Mouse (Mus musculus): ENCODE data around the gene Bean1.

Bean1 gene

DNA sequence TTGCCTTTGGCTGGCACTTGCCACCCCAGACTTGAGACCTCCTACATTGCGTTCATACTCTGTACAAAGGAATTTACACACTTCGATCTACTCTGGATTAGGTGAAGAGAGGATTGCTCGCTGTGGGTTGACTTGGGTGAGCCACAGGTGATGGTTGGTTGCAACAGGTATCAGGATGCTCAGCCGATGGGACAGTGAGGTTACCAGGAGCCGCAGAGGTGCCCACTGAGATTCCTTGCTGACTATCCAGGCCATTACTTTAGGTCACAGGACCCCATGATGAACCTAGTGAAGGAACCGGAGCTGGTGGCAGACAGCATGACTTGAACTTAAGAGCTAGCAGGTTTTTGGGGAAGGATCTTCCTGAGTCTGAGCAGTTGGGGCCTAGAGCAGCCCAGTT is 2.2 kb downstream of the Bean1 start:
- DNase-seq, result no peak

DNA sequence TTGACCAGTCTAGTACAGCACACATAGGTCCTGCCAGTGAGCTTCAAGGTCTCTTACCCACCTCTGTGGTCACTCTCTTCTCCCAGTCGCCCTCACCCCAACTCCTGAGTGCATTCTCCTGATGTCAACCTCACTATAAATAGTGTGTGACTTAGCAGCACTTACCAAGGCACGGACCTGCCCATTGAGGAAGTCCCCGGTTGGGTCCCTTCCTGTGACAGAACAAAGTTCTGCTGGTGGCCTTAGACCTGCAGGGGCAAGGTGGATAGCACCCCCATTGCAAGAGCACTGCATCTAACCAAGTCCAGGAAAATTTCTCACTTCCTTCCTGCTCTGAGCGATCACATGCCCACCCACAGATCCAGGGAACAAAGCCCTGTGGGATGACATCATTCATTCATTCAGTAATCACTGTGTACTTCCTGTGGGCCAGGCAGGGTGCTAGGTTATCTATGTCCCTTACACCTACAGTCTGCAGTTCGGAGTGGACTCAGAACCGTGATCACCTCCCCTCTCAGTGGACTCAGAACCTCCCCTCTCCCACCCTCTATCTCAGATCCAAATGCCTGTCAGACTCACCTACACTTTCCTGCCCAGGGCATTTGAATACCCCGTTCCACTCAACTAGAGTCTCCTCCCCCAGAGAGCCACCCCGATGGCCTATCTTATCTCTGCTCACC is 5.7 kb downstream of the Bean1 start:
- peak in 1 of 2 experiments; percentile 3 for DNase-seq

DNA sequence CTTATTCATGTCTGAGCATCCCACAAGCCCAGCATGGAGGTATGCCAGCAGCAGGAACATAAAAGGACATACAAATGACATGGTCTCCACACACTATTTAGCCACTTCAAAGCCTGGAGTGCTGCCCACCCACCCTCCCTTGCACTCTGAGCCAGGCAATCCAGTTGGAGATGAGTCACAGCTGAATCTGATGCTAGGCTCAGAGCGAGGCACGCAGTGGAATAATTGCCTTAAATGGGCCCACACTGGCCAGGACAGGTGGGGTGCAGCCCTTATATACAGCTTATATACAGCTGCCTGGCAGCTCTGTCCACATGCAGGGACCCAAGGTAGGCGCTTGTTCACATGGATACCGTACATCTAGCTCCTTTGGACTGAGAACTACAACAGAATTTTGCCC is 6.8 kb downstream of the Bean1 start:
- DNase-seq, result no peak

DNA sequence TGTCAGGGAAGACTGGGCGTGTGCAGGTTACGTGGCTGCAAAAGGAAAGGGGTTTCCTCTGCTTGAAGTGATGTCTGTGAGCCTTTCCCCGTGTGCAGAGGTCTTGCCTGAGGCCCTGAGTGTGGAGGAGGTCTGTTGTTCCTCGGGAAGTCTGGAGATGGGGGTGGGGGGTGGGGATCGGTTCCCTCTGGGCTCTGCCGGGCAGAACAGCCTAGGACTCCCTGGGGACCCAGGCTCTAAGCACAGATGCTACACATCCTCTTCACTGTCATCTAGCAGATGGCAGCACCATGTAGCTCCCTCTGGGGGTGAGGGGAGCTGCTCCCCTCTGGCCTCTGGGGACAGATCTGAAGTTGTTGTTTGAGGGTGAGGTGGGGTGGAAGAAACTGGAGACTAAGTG is 14.7 kb downstream of the Bean1 start:
- no peak for DNase-seq

DNA sequence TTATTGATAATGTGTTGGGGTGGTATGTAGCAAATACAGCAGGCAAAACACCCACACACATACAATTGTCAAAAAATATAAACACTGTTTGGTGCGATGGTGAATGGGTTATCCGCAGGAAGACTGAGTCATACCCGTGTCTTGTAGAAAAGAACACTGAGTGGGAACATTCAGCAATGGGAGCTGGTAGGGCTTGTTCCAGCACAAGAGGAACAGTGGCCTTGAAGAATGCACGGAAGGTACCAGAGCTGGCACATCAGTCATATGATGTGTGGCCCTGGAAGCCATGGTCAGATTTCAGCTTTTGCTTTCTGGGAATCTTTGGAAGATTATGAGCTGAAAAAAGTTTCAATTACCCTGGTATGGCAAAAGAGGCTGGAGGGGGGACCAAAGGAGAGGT is 16.6 kb downstream of the Bean1 start:
- DNase-seq, result no peak

DNA sequence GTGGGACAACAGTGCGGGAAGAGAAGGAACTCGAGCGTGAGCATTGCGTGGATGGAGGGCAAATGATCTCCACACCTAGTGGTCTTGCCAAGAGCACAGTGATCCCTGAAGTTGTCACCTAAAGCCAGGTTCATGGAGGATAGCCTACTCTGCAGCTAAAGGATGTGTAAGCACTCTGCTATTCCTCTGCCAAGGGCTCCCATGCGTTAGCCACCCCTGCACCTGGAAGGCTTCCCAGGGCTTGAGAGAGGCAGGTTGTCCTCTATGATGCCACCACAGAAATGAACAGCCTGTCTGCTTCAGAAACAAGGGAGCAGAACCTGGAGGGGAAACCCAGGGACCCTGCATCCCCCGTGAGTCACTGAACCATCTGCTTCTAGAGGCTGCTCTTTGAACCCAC is 17.4 kb downstream of the Bean1 start:
- DNase-seq, result no peak

DNA sequence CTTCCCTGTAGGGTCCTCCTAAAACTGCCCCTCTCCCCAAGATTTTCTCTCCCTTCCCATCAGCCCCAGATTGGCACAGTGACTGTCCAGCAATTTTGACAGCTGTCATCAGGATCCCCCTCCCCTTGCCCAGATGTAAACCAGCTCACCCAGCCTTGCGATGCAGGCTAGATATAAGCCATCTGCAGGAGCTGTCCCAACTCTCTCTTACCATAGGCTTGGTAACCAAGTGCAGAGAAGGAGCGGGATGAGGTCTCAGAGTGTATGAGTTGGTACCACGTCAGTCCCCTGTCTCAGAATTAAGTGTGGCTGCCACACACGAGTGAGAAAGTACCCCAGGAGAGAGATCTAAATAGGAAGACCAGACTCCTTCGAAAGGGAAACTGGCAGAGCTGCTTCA is 18.2 kb downstream of the Bean1 start:
- DNase-seq, result no peak

DNA sequence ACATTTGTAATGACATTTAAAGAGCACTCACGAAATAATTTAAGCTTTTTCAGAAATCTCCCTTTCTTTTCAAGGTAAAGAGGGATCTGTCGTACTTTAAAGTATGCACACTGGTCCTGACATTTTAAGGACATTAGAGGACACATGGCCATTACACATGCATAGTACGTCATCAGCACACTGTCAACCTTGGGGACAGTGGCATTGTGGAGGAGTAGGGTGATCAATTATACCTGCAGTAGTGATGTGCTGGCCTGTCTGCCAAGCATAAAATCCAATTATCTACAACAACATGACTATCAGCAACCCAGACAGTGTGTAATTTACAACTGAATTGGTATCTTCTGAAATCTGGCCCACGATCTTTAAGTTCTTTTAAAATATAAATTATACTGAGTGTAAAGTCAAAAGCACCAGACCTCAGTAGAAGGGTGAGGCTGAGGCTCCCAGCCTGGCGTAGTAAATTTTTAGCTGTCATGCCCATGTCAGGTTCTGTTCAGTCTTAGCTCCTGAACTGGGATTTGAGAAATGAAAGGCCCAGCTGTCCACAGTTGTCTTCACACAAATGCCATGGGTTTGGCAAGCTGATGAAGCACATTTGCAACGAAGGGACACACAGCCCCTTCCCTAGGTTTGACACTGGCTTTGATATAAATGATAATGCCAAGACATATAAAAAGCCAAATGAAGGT is 20.7 kb downstream of the Bean1 start:
- DNase-seq, result no peak

DNA sequence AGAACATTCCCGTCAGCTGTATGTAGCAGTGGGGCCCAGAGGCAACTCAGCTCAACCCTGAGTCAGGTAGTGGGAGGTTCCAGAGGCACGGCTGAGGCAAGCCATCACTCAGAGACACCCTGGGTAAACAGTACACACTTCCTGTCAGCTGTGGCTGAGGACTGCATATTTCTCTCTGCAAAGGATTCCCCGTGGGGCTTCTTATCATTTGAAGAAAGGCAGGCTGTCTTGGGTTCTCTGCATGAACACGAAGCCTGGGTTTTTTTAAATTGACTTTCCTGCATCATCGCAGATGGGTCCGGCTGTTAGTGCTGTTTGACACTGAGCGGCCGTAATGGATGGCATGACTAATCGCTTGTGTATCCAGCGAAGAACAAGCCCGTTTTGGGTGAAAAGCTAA is 21.3 kb downstream of the Bean1 start:
- DNase-seq, result no peak

DNA sequence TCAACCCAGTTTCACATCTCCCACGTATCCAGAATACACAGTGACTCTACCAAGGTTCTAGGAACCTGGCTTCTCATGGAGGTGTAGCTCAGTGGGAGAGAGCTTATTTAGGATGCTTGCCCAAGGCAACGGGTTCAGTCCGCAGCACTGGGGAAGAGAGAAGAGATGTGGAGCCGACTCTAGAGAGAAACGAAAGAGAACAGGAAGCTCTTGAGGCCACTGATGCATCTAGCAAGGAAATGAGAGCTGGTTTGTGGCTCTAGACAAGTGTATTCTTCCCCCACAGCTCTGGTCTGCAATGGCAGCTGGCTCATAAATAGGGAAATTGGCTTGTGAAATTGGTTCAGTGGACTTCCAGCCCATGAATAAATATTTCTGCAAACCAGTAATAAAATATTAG is 29.6 kb downstream of the Bean1 start:
- DNase-seq, result no peak

DNA sequence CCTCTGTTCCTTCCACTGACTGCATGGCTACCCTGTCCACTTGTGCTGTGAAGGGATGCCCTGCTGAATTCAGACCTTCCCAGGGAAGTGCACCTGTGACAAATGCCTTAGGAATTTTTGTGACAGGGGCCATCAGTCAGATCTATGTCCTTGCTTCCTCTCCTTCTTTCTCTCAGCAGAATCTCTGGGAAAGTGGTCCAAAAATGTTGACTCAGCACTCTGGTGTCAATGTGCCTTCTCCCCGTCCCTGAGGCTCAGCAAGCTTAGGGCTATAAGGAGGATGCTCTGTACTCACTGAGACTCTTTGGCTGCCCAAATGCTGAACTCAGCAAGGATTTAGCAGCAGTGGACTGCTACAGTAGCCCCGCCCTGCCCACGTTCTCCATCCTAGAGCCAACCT is 31.4 kb downstream of the Bean1 start:
- no peak for DNase-seq

DNA sequence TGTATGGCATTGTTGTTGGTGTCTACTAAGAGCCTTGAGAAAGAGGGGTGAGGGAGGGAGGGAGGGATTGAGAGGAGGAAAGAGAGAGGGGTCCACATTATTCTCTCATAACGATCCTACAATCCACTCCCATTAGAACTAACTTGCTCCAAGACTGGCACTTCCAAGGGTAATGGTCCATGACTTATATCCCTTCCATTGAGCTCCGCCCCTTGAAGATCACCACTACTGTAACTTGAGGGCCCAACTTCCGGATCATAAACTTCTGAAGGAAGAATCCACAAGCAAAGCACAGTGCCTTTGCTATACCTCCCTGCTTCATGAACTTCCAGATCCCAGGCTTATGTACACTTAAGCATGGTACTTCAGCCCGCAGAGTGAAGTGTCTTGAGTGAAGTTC is 32.1 kb downstream of the Bean1 start:
- no peak for DNase-seq

DNA sequence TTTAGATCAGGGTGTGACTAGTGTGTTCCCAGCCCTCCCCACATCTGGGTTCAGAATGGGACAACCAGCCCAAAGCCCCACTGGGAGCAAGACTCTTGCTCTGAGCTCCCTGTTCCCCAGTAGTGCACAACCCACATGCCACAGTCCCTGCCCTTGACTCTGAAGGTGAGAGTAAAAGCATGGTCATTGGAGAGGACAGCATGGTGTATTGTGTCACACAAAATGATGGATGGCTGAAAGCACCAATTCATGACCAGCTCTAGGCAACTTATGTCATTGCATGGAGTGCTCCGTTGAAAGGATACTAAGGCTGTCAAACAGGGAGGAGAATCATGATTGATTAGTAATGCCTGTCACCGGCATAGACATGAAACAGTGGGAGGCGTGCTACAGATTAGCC is 35.0 kb downstream of the Bean1 start:
- DNase-seq, result no peak

DNA sequence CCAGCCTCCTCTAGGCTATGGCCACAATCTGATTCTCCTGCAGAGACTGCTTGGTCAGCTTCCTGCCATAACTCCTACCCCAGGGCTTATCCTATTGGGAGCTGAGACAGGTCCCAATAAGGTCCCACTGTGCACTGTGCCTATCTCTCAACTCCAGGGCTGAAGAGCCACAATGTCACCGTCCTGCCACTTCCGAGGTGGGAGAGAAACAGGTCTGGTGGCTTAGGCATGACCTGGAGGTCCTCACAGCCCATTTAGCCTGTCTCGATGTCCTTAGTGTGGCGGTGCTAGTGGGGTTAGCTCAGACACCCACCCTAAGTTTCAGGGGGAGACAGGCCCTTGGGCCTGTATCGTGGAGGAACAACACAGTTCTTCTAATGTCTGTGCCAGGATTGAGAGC is 47.4 kb downstream of the Bean1 start:
- DNase-seq, result no peak

DNA sequence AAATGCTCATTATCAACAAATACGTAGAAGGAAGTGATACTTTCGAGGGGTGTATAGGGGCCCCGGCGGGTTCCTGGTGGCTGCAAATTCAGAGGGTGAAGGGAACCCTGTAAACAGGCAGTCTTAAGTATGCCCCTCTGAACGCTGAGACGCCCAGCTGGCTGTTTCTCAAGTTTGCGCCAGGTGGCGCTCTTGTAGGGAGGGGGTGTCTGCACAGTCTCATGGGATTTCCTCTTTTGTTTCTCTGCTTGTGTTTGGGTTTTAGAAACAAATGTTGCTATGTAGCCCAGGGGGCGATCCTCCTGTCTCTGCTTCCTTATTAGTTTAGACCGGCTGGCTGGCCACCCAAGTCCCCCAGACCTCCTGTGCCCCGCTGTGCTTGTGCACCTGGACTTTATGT is 48.8 kb downstream of the Bean1 start:
- peak in 1 of 2 experiments; percentile 61 for DNase-seq

DNA sequence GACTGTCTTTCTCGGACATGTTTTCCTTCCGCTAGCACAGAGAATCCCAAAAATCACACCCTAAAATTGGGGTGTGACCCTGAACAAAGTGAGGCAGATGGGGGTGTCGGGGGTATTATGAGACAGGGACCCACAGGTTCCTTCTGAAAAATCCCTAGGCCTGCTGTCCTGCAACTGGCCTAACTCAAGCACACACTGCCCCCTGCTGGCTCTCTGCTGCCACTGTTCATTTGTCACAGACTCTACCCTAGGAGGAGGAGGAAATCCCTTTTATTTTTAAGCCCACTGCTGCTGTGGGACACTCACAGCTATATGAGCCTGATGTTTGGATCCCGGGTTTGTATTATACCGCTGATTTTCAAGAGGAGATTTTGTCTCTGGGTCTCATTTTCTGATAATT is 49.6 kb downstream of the Bean1 start:
- peak; percentile 62 to 88 for DNase-seq

DNA sequence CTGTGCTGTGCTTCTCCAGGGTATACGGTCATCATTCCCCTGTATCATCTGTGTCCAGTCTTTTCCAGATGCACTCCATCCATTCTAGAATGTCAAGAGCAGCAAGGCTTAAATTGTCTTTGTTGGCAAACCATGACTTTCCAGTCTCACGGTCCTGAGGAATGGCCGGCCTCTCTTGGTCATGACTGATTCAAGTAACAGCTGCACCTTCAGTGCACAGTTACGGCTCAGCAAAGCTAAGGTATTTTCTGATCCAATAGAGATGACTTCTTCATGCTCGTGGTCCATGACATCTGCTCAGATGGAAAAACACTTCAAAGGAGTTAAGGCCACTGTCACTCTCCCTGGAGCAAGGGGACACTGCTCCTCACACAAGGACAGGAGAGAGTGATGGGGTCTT is 56.8 kb downstream of the Bean1 start:
- no peak for DNase-seq

DNA sequence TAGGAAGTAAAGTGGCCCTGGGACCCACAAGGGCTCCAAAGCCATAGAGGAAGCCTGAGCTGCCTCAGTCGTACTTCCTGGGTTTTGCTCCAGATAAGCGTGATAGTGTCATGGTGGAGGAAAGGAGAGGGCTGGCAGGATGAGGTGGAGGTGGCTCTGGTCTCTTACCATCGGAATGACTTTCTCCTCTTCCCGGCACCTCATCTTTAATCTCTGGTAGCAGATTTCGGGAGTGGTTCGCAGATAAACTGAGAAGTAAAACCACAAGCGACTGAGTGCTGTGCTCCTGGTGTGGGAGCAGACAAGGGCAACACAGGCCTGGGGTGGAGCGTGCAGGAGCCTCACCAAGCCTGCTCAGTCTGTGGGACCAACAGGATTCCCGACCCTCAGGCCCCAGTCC is 60.1 kb downstream of the Bean1 start:
- DNase-seq, result no peak

DNA sequence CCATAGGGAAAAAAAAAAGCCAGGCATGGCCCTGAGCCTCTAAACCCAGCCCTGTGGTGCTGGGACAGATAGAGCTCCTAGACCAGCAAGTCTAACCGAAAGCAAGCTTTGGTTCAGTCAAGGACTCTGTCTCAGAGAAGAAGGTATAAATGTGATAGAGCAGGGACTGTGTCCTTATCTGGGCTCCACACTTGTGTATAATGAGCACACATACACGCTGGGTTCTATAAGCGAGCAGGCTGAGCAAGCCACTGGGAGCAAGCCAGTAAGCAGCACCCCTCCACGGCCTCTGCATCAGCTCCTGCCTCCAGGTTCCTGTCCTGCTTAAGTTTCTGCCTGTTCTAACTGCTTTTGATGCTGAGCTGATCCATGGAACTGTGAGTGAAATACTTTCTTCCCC is 61.8 kb downstream of the Bean1 start:
- no peak for DNase-seq

DNA sequence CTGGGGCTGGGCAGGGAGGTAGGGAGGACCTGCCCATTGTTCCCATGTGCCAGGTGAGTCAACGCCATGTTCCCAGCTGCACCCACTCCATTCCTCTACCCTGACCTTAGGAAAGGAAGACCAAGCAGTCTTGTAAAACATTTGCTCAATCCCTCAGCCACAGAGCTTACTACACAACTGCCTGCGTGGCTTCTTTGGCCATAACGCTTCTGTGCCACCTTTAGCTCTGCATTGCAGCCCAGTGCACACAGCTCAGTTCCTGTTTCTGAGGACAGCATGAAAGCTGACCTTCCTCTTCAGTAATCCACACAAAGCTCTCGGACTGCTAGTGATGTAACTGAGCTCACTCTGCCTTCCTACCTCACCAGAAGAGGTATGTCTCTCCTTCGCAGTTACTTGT is 62.7 kb downstream of the Bean1 start:
- no peak for DNase-seq

DNA sequence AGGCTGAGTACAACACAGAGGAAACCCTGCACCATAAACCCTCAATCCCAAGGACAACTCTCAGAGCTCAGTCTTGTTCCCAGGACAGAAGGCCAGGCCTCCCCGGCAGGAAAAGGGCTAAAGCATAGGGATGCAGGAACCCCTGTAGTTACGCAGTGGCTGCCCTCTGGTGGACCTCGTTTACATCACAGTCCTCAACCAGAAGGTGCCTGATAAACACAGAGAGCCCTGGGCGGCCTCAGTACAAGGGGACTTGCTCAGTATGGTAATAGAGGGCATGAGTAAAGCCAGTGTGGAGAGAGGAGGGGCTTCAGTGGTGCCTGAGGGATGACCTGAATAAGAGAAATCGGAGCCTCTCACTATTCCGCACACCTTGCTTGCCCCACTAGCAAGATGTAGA is 64.3 kb downstream of the Bean1 start:
- no peak for DNase-seq

DNA sequence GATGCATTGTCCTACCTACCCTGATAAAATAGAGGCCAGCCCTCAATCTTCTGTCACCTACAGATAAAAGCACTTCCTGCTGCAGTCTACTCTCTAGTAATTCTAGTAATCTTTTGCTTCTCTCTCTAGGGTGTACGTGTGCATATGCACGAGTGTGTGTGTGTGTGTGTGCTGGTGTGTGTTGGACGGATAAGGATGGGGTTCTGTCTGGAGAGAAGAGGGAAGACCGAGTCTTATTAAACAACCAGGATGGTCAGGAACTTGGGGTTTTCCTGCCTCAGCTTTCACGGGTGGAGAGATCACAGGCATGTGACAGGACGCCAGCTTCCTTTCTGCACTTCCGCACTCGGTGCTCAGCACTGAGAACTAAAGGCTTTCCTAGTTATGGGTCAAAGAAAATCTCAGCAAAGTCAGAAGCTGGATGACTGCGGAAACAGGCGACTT is 69.2 kb downstream of the Bean1 start:
- DNase-seq, result peak in 1 of 2 experiments; percentile 13

DNA sequence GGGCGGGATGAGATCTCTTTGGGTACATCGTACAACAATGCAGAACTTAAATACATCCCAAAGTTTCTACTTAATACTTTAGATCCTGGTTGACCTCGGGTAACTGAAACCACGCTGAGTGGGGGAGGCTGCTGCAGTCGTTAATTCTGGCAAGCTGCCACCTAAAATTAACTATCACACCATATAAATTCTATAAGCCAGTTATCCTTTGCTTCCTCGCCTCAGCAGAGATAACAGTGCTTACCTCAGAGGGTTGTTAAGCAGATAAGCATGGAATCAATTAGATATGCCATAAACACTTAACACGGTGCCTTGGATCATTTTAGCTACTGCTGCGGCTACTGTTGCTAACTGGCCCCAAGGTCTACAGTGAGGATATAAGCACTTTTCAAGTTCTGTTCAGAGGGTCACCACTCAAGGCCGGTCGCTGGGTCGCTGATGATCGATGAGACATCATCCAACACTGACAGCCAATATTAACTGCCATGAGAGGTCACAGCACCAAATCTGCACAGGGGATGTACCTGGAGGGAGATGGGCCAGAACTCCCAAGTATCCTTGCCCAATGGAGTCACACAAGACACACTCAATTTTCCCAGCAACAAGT is 71.9 kb downstream of the Bean1 start:
- DNase-seq, result no peak

DNA sequence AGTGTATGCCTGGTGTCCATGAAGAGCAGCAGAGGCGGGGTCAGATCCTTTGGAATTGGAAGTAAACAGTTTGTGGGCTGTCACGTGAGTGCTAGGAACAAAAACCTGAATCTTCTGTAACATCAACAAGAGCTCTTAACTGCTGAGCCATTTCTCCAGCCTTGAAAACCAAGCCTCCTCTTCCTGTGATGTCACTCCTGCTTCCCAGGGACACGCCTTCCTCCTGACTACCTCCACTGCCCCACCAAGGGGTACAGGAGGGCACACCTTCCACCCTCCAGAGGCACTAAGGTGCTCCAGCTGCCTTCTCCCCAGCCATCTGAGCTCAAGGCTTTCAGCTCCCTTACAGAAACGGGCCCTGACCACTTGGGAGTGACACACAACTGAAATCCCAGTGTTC is 76.4 kb downstream of the Bean1 start:
- no peak for DNase-seq
